Mouse (Mus musculus) embryo, embryonic 9.5 days (tissue): Measurements from ENCODE around the gene Lnx1.

ENCODE experiments used
- DNase-seq: peaks from one replicate; pipeline ENCODE4 v3.0.0-alpha.2; 2017; ENCODE audit errors: extremely low spot score

Lnx1 gene

GRCm38 (mm10) chr5:74697534-74697933 lies 5.2 kb downstream of the Lnx1 start:
- DNase-seq, result no peak

- DNase-seq, result no peak
These were observed 8.3 kb downstream of the Lnx1 start for GRCm38 (mm10) chr5:74694390-74694801.

GRCm38 (mm10) chr5:74693836-74694235 lies 8.9 kb downstream of the Lnx1 start:
- no peak for DNase-seq

GRCm38 (mm10) chr5:74692411-74693090 lies 10.2 kb downstream of the Lnx1 start:
- no peak for DNase-seq

GRCm38 (mm10) chr5:74688822-74689221 lies 13.9 kb downstream of the Lnx1 start:
- no peak for DNase-seq

- DNase-seq, result no peak
These were observed 17.8 kb downstream of the Lnx1 start for GRCm38 (mm10) chr5:74684944-74685343.

GRCm38 (mm10) chr5:74683832-74684231 lies 18.9 kb downstream of the Lnx1 start:
- DNase-seq, result no peak

DNA sequence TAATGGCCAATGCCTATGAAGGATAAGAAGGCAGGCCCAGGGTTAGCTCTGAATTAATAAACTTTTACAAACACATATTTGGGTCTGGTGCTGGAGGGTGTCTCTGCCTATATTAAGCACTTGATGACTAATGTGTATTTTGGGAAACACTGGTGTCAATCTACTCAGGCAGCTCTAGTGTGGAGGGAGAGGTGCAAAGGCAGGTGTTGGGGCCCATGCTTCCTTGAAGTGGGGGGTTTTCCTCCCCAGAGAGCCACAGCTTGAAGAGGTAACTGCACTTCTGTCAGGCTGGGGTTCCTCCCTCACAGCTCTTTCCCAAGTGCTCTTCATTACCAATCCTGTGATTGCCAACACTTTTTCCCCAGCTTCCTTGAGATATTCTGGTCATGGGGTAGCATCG lies 20.0 kb downstream of the Lnx1 start:
- DNase-seq, result no peak

GRCm38 (mm10) chr5:74679631-74680030 lies 23.1 kb downstream of the Lnx1 start:
- no peak for DNase-seq

DNA sequence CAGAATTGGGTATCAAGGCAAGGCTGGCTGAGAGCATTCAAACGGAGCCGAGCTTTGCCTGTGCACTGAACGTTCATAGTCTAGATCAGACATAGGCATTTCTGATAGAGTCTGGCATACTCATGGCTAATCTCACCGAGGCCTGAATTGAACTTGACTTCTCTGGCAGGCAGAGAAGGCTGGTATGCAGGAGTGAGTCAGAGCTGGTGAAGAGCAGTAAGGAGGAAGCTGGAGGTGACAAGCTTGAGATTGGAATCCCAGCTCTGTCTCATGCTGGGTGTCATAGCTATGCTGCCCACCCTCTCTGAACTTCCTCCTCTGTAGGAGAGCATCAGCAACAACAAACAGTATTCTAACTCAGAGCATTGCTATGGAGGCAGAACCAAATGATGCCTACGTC lies 24.0 kb downstream of the Lnx1 start:
- no peak for DNase-seq

DNA sequence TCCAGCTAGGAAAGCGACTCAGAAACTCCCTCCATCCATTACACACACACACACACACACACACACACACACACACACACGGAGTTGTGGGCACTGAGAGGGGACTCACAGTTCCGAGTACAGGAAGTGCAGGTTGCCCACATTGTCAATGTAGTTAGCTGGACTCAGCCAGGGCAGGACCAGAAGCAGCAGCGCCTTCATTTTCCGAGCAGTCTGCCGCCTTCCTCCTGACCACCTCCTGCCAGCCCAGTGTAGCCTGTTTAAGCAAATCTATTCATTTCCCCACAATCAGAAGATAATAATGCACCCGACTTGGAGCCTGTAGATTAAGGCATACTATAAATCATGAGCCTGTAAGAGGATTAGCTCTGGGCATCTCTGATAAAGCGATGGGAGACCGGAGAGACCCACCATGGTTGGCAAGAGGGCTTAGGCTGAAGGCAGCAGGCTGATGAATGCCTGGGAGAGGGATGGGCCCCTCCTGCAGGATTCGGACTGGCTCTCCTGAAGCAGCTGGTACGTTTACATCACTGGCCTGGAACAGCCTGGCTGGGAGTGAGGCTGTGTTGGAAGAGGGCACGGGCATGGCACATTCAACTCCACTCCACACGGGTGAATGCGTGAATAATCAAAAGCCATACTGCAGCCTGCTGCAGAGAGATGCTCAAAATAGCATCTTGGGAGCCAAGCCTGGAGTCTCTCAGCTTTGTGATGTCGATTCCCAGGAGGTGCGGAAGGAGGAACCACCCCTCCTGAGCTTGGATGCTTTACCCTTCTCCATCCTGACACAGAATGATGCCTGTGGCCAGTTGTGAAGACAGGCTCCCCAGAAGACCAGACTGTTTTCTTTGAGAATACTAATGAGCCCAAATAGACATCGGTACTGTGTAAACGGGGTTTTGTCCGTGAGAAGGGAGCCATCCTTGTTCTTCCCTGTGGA lies 25.0 kb downstream of the Lnx1 start:
- DNase-seq, result no peak

GRCm38 (mm10) chr5:74672556-74672955 lies 30.2 kb downstream of the Lnx1 start:
- DNase-seq, result no peak

- DNase-seq, result no peak
These were observed 31.8 kb downstream of the Lnx1 start for GRCm38 (mm10) chr5:74670877-74671276.

GRCm38 (mm10) chr5:74669925-74670324 lies 32.8 kb downstream of the Lnx1 start:
- DNase-seq, result no peak

DNA sequence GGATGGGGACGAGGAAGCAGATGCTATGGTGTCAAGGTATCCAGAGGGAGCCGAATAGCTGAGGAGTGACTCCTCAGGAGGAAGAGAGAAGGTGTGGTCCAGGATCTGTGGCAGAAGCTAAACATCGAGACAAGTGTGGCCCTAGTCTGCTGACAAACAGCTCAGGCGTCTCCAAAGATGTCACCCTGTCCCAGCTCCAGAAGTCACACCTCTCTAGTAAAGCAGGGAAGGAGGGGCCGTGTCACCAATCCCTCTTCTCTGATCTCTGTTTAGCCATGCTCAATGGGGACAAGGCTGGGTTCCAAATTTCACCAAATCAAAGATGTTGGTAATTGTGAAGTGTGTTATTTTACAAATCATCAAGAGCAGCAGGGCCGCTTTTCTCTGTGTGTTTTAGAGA lies 33.8 kb downstream of the Lnx1 start:
- no peak for DNase-seq

DNA sequence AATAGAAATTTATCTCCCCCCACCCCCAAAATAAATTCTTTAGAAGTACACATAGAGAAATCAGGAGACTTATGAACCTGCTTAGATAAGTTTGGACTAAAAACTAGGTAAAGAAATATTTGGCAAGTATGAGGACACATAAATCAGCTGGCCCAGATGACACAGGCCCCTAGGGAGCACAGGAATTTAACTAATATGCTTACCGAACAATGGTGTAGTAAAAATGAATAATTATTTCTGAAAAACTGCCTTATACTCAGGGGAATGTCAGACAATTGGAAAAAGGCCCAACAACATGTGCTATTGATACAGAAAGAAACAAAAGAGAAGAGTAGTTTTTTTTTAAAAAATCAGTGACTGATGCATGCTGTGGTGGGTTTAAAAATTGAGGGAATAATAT lies 40.1 kb downstream of the Lnx1 start:
- DNase-seq, result no peak

DNA sequence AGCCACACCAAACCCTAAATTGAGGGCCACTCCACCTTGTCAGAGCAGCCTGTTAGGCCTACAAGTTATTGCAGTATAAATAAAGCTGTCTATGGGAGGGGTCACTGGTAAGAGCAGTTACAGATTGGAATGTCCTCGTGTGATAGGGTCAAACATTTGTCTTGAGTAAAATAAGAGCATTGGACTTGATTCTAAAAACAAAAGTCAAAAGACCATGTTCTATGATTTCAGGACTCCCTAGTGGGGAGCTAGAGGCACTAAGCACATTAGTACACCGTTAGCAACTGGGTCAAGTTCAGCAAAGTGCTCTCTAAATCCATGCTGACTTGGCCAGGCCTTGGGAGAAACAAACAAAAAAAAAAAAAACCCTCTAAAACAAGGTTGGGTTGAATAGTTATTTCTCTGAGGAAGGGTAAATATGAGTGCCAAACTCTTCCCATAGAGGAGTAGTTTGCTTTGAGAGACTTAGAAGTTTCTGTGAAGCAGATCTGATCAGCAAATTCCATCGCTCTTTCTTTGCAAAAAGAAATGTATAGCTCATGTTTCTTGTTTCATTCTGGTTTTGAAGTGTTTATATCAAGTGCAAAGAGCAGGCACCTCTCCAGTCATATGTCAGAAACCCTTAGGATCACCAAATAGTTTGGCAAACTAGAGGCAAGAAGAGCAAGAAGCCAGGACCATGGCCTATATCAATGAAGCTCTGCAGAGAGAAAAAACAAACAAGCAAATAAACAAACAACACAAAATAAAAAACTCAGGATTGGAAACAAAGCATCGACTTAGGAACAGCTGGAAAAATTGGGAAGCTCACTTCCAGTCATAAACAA lies 40.8 kb downstream of the Lnx1 start:
- DNase-seq, result no peak

DNA sequence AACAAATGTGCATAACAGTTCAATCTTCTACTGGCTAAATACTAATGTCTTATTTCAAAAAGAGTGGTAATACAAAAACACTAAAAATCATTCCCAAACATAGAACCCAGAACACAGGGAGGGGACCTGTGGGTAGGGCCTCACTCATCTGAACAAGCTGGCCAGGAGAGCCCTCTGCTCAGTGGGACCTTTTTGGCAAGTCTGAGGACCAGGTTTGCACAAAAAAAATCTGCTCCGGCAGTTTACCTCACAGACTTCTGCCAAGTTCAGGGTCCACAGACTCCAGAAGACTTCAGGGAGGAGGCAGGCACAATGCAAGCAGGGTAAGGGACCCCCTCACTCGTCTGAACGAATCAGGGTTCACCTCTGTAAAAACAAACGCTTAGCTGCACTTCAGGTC lies 42.9 kb downstream of the Lnx1 start:
- DNase-seq, result no peak

DNA sequence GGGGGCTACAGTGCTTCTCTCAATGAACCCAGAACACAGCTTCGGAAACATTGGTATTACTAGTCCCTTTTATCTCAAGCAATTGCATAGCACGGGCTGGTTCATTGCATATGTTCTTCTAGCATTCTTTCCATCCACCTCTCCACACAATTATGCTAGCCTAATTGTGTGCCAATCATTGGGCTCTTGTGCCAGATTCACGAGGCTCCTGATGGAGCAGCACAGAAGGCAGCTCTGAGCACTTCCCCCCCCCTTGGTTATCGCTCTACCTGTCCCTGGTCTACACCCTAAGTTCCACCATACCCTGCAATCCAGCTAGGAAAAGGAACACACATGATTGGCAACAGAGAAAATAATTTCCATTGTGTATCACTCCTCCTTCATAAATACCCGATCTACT lies 43.4 kb downstream of the Lnx1 start:
- DNase-seq, result no peak

DNA sequence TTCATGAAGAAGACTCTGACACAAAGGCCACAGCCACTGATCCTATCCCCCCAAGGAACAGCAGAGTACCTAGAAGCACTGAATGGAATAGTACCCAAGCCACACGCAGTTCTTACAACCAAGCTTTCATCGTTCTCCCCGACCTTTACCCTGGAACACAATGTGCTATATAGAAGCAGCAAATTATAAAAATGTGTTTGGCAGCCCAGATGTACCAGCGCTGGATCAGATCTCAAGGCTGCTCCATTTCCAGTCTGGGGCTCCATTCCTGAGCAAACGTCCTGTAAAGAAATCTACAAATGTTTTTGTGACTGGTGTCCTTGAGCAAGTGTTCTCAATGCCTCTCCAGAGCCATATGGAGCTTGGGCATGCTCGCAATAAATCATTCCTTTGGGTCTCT lies 44.8 kb downstream of the Lnx1 start:
- DNase-seq, result no peak

DNA sequence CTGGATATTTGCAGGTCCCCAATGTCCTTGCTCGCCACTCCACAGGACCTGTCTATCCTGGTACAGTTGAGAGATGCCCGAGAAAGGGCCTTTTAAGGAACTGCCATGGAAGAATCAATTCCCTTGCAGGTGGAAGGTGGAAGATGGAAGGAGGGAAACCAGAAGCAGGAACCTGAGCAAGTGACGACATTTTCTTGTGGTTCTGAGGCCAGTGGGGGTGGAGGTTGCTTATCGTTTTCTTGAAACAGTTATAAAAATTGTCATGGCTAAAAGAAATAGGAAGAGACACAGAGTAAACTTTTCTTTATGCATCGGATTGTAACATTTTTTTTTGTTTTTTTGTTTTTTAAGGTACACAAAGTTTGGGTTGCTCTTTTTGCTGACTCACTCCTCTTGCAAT lies 46.3 kb downstream of the Lnx1 start:
- no peak for DNase-seq

GRCm38 (mm10) chr5:74654527-74654926 lies 48.2 kb downstream of the Lnx1 start:
- no peak for DNase-seq
